Mouse (Mus musculus) midbrain, postnatal 0 days (tissue): ENCODE measurements around the gene Krt12. TPM values are rescaled to one million over a fixed set of nuclear protein-coding genes. Genes with fewer than 3 reads are reported as not detected.

Source experiments
- ATAC-seq: fragments of 200-750 bp; cut with Nextera tagmentation; 2 replicates; pipeline ENCODE4 v1.8.0; 2017; ENCODE audit warnings: moderate number of reproducible peaks, mild to moderate bottlenecking, moderate TSS enrichment, moderate library complexity; ENCODE audit not compliant: low FRiP score
- DNase-seq: peaks from one replicate; pipeline ENCODE4 v3.0.0-alpha.2; 2015; ENCODE audit warnings: low spot score
- H3K27ac ChIP-seq: fragments of 300-500 bp; sonication (generic); 2 replicates; pipeline ENCODE4 v1.5.1; 2014; ENCODE audit warnings: low read depth, mild to moderate bottlenecking, low read length, mixed read lengths
- H3K27me3 ChIP-seq: fragments of 300-500 bp; sonication (generic); 2 replicates; pipeline ENCODE4 v1.6.1; 2014; ENCODE audit warnings: low read length, control low read depth, mixed read lengths; ENCODE audit not compliant: insufficient read depth
- H3K36me3 ChIP-seq: fragments of 300-500 bp; sonication (generic); 2 replicates; pipeline ENCODE4 v1.6.1; 2014; ENCODE audit warnings: low read length, control low read depth, mixed read lengths; ENCODE audit not compliant: insufficient read depth
- H3K4me1 ChIP-seq: fragments of 300-500 bp; sonication (generic); 2 replicates; pipeline ENCODE4 v1.6.1; 2014; ENCODE audit warnings: mild to moderate bottlenecking, control low read depth, antibody characterized with exemption, low read length, mixed read lengths; ENCODE audit not compliant: insufficient read depth
- H3K4me2 ChIP-seq: fragments of 300-500 bp; sonication (generic); 2 replicates; pipeline ENCODE4 v1.6.1; 2014; ENCODE audit warnings: low read depth, mild to moderate bottlenecking, low read length, mixed read lengths; ENCODE audit not compliant: poor library complexity, severe bottlenecking
- H3K4me3 ChIP-seq: fragments of 300-500 bp; sonication (generic); 2 replicates; pipeline ENCODE4 v1.5.1; 2014; ENCODE audit warnings: low read depth, mild to moderate bottlenecking, low read length, moderate library complexity
- H3K9ac ChIP-seq: fragments of 300-500 bp; sonication (generic); replicated peaks from 2 replicates; pipeline ENCODE4 v1.6.1; 2014; ENCODE audit warnings: mild to moderate bottlenecking, low read length, moderate library complexity, mixed read lengths; ENCODE audit not compliant: poor library complexity, severe bottlenecking
- H3K9me3 ChIP-seq: fragments of 300-500 bp; sonication (generic); 2 replicates; pipeline ENCODE4 v1.6.1; 2016; ENCODE audit warnings: low read length, control low read depth
- CTCF ChIP-seq: IDR thresholded peaks from 2 replicates; pipeline ENCODE4 v1.5.1; 2016; ENCODE audit warnings: antibody characterized with exemption, mild to moderate bottlenecking
- WGBS: fragments of 180-500 bp; shearing (Covaris S2); extraction: QIAGEN DNeasy Blood & Tissue Kit; methylation state at CpG from one replicate; pipeline ENCODE4 v1.1.7; 2014; 5-methylcytosine and 5-hydroxymethylcytosine counted together
- polyA plus RNA-seq: library from polyadenylated mRNA; unstranded; fragments of >200 nt; fragmentation: Nextera tagmentation; extraction: Ambion mirVana; gene quantifications from 2 replicates; pipeline ENCODE4 v1.2.1, GENCODE M21; 2015
- total RNA-seq: library from RNA; depleted of rRNA; stranded (reverse); fragments of >200 nt; gene quantifications from 2 replicates; pipeline ENCODE4 v1.2.3, GENCODE M21; 2014; rRNA removed

Gene Krt12
- total RNA-seq (2.0 TPM in 1 of 2 replicates, not detected in the other), polyA plus RNA-seq (0.21 and 0.31 TPM in 2 replicates)

- no peaks in the 10 kb centered on the region for H3K36me3 ChIP-seq
- no peak within 1 kb of the TSS for H3K4me3 ChIP-seq
- H3K9ac ChIP-seq: no peak within 1 kb of the TSS
- WGBS: 86% methylated on average over 10 of the region's 10 CpGs
- no peaks in the 10 kb centered on the region for H3K4me1 ChIP-seq
- H3K4me2 ChIP-seq: no peak within 1 kb of the TSS
- ATAC-seq (no peak), DNase-seq (no peak)
- H3K9me3 ChIP-seq: no peaks in the 10 kb centered on the region
- H3K27ac ChIP-seq: no peak within 1 kb of the TSS
- TF ChIP-seq CTCF: no peak
- no peaks in the 10 kb centered on the region for H3K27me3 ChIP-seq
Measured at GRCm38 (mm10) chr11:99422159-99422558, at the start of gene Krt12. Krt12 (minus strand) TSS chr11:99422259.

GRCm38 (mm10) chr11:99469228-99469627 is 47.2 kb upstream of the Krt12 start:
- WGBS: 96% methylated on average over 4 of the region's 4 CpGs
- no peak for DNase-seq
- TF ChIP-seq CTCF: no peak

GRCm38 (mm10) chr11:99468566-99468965 is 46.5 kb upstream of the Krt12 start:
- Histone ChIP-seq H3K27me3 (no peaks in the 10 kb centered on the region), H3K4me1 (no peaks in the 10 kb centered on the region; the same call in 1 of the 2 replicates), H3K9me3 (no peaks in the 10 kb centered on the region), H3K4me3 (no peak overlapping the region), H3K36me3 (no peaks in the 10 kb centered on the region), H3K27ac (no peak overlapping the region), H3K9ac (no peak overlapping the region), H3K4me2 (no peak overlapping the region)
- DNase-seq (no peak), ATAC-seq (no peak)
- WGBS: 89% methylated on average over 11 of the region's 11 CpGs
- TF ChIP-seq CTCF: no peak

More at GRCm38 (mm10) chr11:99469228-99469627, 47.2 kb upstream of the Krt12 start:
- no peak overlapping the region for H3K27ac ChIP-seq
- no peaks in the 10 kb centered on the region for H3K9me3 ChIP-seq
- H3K4me1 ChIP-seq: no peaks in the 10 kb centered on the region; the same call in 1 of the 2 replicates
- no peak overlapping the region for H3K9ac ChIP-seq
- H3K4me3 ChIP-seq: no peak overlapping the region
- H3K36me3 ChIP-seq: no peaks in the 10 kb centered on the region
- ATAC-seq: no peak
- H3K27me3 ChIP-seq: no peaks in the 10 kb centered on the region
- H3K4me2 ChIP-seq: no peak overlapping the region

DNA sequence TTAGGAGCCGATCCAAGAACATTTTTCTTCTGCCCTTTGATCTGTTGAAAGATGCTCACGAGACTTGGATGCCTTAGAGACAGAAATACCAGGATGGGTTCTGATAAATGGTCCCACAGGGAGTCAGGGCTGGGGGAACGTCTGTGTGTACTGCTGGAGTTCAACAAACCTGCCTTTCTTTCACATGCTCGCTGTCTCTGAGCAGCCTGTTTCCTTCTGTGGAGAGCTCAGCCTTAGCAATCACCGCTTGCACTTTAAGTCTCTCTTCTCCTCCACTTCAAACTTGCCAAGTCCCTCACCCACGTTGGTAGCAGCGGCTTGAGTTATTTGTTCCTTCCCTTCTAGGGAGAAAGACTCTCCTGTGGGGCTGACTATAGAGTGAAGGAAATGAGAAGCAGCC is 44.3 kb upstream of the Krt12 start:
- no peaks in the 10 kb centered on the region; the same call in 1 of the 2 replicates for H3K4me1 ChIP-seq
- no peaks in the 10 kb centered on the region for H3K36me3 ChIP-seq
- DNase-seq: no peak
- no peak for ATAC-seq
- no peak overlapping the region for H3K9ac ChIP-seq
- H3K27me3 ChIP-seq: no peaks in the 10 kb centered on the region
- no peak overlapping the region for H3K27ac ChIP-seq
- 30% methylated on average over 7 of the region's 7 CpGs for WGBS
- no peak for TF ChIP-seq CTCF
- no peak overlapping the region for H3K4me3 ChIP-seq
- no peaks in the 10 kb centered on the region for H3K9me3 ChIP-seq
- no peak overlapping the region for H3K4me2 ChIP-seq

DNA sequence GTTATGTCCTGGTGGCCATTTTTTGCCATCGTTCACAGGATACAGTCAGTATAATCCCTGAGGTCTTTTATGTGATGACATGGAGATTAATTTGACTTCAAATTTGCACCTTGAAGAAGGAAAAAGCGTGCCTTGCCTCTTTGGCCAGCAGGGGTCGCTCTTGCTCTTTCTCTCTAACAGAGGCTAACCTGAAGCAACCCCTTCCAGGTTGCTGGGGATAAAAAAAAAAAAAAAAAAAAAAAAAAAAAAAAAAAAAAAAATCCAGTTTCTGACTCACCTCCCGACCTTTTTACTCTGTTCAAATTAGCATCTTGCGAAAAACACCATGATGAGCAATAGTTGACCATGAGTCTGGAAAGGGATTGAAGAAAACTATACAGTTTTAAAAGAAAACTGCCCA is 42.8 kb upstream of the Krt12 start:
- Histone ChIP-seq H3K9me3 (no peaks in the 10 kb centered on the region), H3K27ac (no peak overlapping the region), H3K4me1 (no peaks in the 10 kb centered on the region; the same call in 1 of the 2 replicates), H3K4me3 (no peak overlapping the region), H3K27me3 (no peaks in the 10 kb centered on the region), H3K36me3 (no peaks in the 10 kb centered on the region), H3K9ac (no peak overlapping the region), H3K4me2 (no peak overlapping the region)
- peak; percentile 91 for DNase-seq
- peak; percentile 86 for TF ChIP-seq CTCF
- 7% methylated on average over 5 of the region's 5 CpGs for WGBS
- no peak for ATAC-seq

DNA sequence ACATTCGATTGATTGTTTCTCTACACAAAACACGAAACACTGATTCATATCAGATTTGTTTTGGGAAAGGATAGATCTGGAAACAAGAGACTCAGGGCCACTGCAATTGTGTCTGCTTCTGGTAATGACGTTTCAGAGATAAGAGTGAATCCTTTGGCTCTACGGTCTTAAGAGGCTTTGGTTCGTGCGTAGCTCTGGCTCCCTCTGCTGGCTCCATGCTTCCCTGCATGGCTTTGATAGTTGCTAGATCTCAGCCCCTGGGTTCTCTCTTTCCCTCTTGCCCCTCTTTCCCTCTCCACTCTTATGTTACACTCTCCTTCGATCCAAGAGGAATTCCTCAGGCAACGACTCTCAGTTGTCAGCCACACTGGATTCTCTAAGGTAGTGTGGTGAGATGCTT is 41.1 kb upstream of the Krt12 start:
- no peak overlapping the region for H3K4me3 ChIP-seq
- ATAC-seq: no peak
- no peaks in the 10 kb centered on the region; the same call in 1 of the 2 replicates for H3K4me1 ChIP-seq
- 13% methylated on average over 8 of the region's 8 CpGs for WGBS
- H3K4me2 ChIP-seq: no peak overlapping the region
- no peaks in the 10 kb centered on the region for H3K9me3 ChIP-seq
- TF ChIP-seq CTCF: peak; percentile 99
- no peak overlapping the region for H3K9ac ChIP-seq
- H3K27me3 ChIP-seq: no peaks in the 10 kb centered on the region
- DNase-seq: peak; percentile 89
- H3K36me3 ChIP-seq: no peaks in the 10 kb centered on the region
- H3K27ac ChIP-seq: no peak overlapping the region
